Mouse (Mus musculus) bone marrow macrophage, adult 2 months (primary cell): ENCODE data around the gene Ssbp3.

Source experiments
- CTCF ChIP-seq: IDR thresholded peaks from 2 replicates; pipeline ENCODE4 v1.5.1; 2012; ENCODE audit warnings: low read depth, mild to moderate bottlenecking, low read length, moderate library complexity
- POLR2A ChIP-seq: IDR thresholded peaks from 2 replicates; pipeline ENCODE4 v1.6.1; 2012; ENCODE audit warnings: mild to moderate bottlenecking, low read depth, low read length, borderline replicate concordance

DNA sequence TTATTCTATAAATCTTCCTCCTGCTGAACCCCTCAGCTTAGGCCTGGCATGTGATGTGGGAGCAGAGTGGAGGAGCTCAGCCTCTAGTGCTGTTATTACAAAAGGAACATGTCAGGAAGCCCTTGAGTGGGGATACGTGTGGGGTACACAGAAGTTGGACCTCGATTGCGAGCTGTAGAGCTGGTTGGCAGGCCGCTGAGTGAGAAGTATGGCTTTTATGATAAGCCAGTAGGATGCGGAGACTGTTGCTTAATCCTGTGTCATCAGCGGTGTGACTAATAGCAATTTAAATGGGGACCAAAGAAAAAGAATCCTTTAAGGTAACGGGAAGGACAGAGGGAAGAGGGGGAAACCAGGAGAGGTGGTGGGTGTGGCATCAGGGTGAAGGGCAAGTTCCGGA is 8.3 kb upstream of the Ssbp3 start:
- TF ChIP-seq POLR2A: no peak
- TF ChIP-seq CTCF: no peak
